Mouse (Mus musculus): Measurements from ENCODE around the gene Hist1h4m.
"Not testable (repeated sequence)": the region's sequence is repeated elsewhere in the genome, so short reads cannot be mapped to it uniquely, and the experiment has no call there.

The Hist1h4m gene

GRCm38 (mm10) chr13:21811539-21811938 lies at the start of gene Hist1h4m:
Hist1h4m (plus strand) TSS chr13:21811746.
- in situ Hi-C loops (cut with MboI, MseI) = not testable (repeated sequence)

DNA sequence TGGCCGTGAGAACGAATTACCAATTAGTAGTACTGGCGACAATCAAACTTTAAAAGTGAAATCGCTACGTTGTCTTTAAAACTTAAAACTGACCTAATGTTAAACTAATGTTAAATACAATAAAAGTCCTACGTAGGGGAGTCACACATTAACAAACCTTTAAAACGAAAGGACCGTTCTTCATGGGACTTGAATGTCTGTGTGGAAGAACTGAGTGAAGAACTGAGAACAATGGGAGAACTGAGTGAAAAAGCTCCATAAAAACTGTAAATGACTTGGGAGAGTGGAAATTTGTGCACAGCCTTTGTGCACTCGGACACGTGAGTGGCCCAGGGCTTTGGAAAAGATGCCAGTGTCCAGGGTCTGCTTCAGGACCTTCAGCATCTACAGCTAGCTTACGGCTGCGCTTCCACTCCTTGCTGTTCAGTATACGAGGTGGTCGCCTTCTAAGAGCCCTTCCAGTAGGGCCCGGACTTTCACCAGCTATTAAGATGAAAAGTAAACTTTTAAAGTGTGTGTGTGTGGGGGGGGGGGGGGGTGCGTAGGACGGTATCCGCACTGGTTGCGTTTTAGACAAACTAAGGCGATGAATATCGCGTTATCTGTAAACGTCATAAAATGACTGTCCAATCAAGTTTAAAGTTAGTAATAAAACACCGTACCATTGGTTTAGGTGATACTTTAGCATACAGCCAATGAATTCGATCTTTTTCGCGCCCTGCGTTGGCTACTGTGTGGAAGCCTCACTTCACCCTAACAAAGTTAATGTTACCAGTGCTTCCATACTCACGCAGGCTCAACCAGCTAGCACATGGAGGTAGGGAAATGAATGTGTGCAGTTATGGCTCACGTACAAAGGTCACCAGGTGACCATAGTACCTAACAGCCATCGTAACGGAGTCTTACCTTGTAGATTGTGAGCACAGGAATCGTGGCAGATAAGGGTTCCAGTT lies 32.5 kb upstream of the Hist1h4m start:
- in situ Hi-C loops (cut with MboI, MseI) = loop anchor here (25.0 kb wide), 1 partner anchor 1983 kb away; the partner anchor contains the start of genes Hist1h1a, Hist1h2ab, Hist1h3a and Hist1h3b

DNA sequence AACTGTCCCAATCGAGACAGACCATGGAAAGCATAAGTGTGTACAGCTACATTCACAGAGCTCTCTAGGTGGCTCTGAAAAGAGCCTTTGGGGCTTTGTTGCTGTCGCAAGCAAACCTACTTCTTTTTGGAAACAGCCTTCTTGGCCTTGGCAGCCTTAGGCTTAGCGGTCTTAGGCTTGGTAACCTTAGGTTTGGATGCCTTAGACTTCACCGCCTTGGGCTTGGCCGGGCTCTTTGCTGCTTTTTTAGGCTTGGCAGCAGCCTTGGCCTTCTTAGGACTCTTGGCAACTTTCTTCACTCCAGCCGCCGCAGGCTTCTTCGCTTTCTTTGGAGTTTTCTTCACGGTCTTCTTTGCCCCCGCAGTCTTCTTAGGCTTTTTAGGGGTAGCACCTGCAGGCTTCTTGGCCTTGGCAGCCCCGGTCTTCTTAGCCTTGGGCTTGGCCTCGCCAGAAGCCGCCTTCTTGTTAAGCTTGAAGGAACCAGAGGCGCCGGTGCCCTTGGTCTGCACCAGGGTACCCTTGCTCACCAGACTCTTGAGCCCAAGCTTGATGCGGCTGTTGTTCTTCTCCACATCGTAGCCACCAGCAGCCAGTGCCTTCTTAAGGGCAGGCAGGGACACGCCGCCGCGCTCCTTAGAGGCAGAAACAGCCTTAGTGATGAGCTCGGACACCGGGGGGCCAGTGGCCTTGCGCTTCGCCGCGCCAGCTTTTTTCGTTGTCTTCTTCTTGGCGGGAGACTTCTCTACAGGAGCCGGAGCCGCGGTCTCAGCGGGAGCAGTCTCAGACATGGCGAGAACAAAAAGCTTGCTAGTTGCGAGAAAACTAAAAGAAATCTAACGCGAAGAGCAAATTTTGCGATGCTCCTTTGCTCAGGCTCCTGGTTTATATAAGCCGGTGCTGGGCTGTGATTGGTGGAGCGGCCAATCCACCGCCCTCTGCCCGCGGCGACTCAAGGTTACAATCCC lies 31.5 kb upstream of the Hist1h4m start, which contains the start of gene Hist1h1b:
Gene Hist1h1b, minus strand, starts transcription at position 859 of the 965 bp plus-strand sequence.
- in situ Hi-C loops (cut with MboI, MseI) = loop anchor here (5.0 to 25.0 kb wide), 2 partner anchors 43 to 1982 kb away; partner anchors contain the start of genes Hist1h1a, Hist1h2ab, Hist1h3a and Hist1h3b

- in situ Hi-C loops (cut with MboI, MseI) = loop anchor here (5.0 to 25.0 kb wide), 2 partner anchors 44 to 1981 kb away; partner anchors contain the start of genes Hist1h1a, Hist1h2ab, Hist1h3a and Hist1h3b
Observed at GRCm38 (mm10) chr13:21781021-21781555, 30.5 kb upstream of the Hist1h4m start.

DNA sequence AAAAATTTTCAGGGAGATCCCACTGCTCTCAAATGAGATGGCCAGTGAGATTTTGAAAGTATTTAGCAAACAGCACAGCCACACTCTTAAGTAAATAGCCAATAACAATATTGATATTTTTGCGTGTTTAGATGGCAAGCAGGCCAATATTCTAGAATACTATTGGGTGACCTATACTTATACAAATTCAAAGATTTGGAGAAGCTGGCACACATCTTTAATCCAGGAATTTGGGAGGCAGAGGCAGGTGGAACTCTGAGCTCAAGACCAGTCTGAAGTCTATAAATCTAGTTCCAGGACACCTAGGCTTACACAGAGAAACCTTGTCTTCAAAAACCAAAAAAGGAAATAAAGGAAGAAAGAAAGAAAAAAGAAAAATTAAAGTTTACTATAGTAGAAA lies 29.9 kb upstream of the Hist1h4m start:
- in situ Hi-C loops (cut with MboI, MseI) = loop anchor here (5.0 to 25.0 kb wide), 2 partner anchors 44 to 1981 kb away; partner anchors contain the start of genes Hist1h1a, Hist1h2ab, Hist1h3a and Hist1h3b

- in situ Hi-C loops (cut with MboI, MseI) = loop anchor here (5.0 to 25.0 kb wide), 2 partner anchors 45 to 1980 kb away; partner anchors contain the start of genes Hist1h1a, Hist1h2ab, Hist1h3a and Hist1h3b
Observed at GRCm38 (mm10) chr13:21782361-21783254, 28.9 kb upstream of the Hist1h4m start.

DNA sequence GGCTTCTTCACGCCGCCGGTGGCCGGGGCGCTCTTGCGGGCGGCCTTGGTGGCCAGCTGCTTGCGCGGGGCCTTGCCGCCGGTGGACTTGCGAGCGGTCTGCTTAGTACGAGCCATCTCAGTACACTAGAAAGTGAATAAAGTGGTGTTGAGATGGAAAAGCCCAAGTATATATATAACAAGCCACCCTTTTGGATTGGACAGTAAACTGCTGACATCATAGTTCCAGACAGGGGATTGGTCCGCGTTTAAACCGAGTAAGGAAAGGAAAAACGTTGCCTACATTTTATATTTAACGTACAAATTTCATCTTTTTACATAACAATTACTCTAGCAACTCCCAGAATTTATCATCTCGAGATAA lies 28.3 kb upstream of the Hist1h4m start, which contains the start of gene Hist1h3i:
Gene Hist1h3i, minus strand, starts transcription at position 116 of the 363 bp plus-strand sequence.
- in situ Hi-C loops (cut with MboI, MseI) = loop anchor here (5.0 to 25.0 kb wide), 2 partner anchors 46 to 1979 kb away; partner anchors contain the start of genes Hist1h1a, Hist1h2ab, Hist1h3a and Hist1h3b

DNA sequence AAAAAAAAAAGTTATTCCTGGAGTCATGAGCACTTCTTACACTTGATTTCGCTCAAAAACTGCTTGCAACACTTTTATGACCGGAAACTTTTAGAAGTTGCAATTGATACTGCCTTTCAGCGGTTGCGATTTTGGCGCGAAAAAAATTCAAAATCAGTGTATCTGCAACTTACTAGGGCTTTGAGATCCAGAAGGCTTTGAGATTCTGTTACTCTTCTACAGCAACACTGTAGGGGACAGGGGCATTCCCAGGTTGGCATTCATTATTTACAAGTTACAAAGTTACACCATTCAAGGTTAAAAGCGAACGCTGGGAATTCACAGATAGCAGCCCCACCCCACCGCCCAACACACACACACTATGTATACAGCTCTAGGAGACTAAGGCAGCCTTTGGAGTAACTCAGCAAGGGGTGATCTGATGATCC lies 27.8 kb upstream of the Hist1h4m start:
- in situ Hi-C loops (cut with MboI, MseI) = loop anchor here (5.0 to 25.0 kb wide), 2 partner anchors 46 to 1979 kb away; partner anchors contain the start of genes Hist1h1a, Hist1h2ab, Hist1h3a and Hist1h3b

- in situ Hi-C loops (cut with MboI, MseI) = loop anchor here (5.0 to 25.0 kb wide), 2 partner anchors 47 to 1978 kb away; partner anchors contain the start of genes Hist1h1a, Hist1h2ab, Hist1h3a and Hist1h3b
Observed at GRCm38 (mm10) chr13:21784311-21784710, 27.2 kb upstream of the Hist1h4m start.

GRCm38 (mm10) chr13:21786189-21786898 lies 25.2 kb upstream of the Hist1h4m start:
- in situ Hi-C loops (cut with MboI, MseI) = loop anchor here (25.0 kb wide), 1 partner anchor 1976 kb away; the partner anchor contains the start of genes Hist1h1a, Hist1h2ab, Hist1h3a and Hist1h3b

GRCm38 (mm10) chr13:21786899-21787629 lies 24.5 kb upstream of the Hist1h4m start, which contains the start of the genes Hist1h2an and Hist1h2bp:
Hist1h2an (minus strand) TSS chr13:21787218.
Hist1h2bp (plus strand) TSS chr13:21787461.
- in situ Hi-C loops (cut with MboI, MseI) = loop anchor here (25.0 kb wide), 1 partner anchor 1975 kb away; the partner anchor contains the start of genes Hist1h1a, Hist1h2ab, Hist1h3a and Hist1h3b

- in situ Hi-C loops (cut with MboI, MseI) = loop anchor here (25.0 kb wide), 1 partner anchor 1974 kb away; the partner anchor contains the start of genes Hist1h1a, Hist1h2ab, Hist1h3a and Hist1h3b
Observed at GRCm38 (mm10) chr13:21787760-21788593, 23.6 kb upstream of the Hist1h4m start.

GRCm38 (mm10) chr13:21789925-21790324 lies 21.6 kb upstream of the Hist1h4m start:
- in situ Hi-C loops (cut with MboI, MseI) = loop anchor here (25.0 kb wide), 1 partner anchor 1972 kb away; the partner anchor contains the start of genes Hist1h1a, Hist1h2ab, Hist1h3a and Hist1h3b

DNA sequence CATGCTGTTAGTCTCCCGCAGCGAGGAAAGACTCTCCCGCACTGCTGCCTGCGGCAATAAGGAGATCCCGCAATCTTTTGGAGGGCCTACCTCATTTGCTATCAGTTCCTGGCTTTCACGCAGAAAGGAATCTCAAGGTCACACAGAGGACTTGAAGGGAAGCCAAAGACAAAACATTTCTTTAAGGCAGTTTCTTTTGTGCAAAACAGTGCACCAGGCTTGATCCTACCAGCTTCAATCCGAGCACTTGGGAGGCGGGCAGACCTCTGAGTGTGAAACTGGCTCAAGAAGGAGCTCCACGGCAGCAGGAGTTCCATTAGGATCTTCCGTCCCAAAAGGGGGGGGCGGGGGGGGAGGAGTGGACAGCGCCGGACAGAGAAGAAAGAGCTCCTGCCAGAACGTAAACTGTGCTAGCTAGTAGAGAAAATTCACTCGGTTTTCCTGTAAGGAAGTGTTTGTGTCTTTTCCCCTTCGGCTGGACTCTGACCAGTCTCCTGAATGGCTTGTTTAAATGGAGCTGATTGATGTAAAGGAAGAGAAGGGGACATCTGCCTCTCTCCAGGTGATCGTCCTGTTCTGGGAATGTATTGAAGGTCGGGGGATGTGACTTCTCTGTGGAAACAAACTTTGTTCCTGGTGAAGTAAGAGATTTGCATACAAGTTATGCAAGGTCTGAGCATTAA lies 20.8 kb upstream of the Hist1h4m start:
- in situ Hi-C loops (cut with MboI, MseI) = loop anchor here (25.0 kb wide), 1 partner anchor 1972 kb away; the partner anchor contains the start of genes Hist1h1a, Hist1h2ab, Hist1h3a and Hist1h3b

DNA sequence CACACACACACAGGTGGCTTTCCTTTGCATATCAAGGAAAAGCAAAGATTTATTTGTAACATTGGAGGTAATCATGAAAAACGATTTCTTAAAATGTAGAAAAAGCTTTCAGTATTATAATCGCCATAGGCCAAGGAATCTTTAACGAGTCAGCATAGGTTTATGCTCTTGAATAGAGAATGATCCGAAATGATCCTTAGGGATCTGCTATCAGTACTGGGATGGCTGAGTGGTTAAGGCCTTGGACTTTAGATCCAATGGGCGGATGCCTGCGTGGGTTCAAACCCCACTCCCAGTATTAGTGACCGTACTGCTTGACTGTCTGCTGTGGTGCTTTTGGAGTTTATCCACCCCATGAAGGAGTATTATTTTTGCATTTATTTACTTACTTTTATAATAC lies 16.0 kb upstream of the Hist1h4m start:
- in situ Hi-C loops (cut with MboI, MseI) = loop anchor here (5.0 to 25.0 kb wide), 2 partner anchors 52 to 1967 kb away; partner anchors contain the start of genes Hist1h1a, Hist1h2ab, Hist1h3a and Hist1h3b
